Mouse (Mus musculus) erythroid progenitor cell, adult 5-6 weeks (primary cell): Measurements from ENCODE around the gene Cep68. TPM values are rescaled to one million over a fixed set of nuclear protein-coding genes. Genes with fewer than 3 reads are reported as not detected.
"Not testable (repeated sequence)": the region's sequence is repeated elsewhere in the genome, so short reads cannot be mapped to it uniquely, and the experiment has no call there.

Experiments
- ATAC-seq: replicated peaks from 2 replicates; pipeline ENCODE4 v1.8.0; 2016; ENCODE audit warnings: moderate number of reproducible peaks, mild to moderate bottlenecking, moderate TSS enrichment, inconsistent platforms; ENCODE audit not compliant: poor library complexity, low FRiP score, severe bottlenecking
- total RNA-seq, 2 experiments: library from RNA; stranded (forward) in 1 of 2; stranded (reverse) in 1 of 2; fragments of 150-400 nt in 1 of 2; fragments of 186-747, 209-891 nt in 1 of 2; gene quantifications; 2 replicates each; pipeline versions ENCODE4 v1.2.3 to v1.2.4; 2015 to 2017; ENCODE audit warnings: low replicate concordance in 2 of 2

The Cep68 gene
- total RNA-seq, 2 experiments from 2014 or later, result 3.3 to 6.3 TPM

DNA sequence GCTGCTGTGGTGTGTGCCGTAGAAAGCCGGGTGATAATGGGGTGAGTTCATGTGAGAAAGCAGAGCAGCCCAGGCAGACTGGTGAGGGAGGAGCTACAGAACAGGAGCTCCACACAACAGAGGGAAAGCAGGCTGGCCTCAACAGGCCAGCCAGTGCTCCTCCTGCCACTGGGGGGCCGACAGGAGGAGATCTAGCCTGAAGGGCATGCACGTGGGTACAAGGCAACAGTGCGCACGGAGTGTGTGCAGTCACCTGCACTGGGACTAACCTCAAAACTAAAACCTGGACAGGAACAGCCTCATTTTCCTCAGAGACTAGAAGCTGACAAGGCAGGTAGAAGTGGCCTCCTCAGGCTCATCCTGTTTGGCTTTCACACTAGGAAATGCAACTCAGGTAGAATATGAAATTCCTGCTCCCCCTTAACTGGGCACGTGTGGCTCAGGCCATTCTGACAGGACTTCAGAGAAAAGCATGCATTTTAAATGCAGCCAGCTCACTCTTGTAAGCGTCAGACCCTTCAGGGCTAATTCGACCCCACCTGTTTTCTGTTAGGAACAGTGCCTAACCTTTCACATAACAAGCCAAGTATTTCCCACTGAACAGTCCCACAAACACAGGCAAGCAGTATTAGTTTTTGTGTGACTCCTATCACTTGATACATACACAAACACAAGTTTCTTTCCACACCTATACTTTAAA is 5.9 kb downstream of the Cep68 start:
- 0 out of 2 replicates have a peak, but pooled peaks have one; percentile 12 for ATAC-seq

DNA sequence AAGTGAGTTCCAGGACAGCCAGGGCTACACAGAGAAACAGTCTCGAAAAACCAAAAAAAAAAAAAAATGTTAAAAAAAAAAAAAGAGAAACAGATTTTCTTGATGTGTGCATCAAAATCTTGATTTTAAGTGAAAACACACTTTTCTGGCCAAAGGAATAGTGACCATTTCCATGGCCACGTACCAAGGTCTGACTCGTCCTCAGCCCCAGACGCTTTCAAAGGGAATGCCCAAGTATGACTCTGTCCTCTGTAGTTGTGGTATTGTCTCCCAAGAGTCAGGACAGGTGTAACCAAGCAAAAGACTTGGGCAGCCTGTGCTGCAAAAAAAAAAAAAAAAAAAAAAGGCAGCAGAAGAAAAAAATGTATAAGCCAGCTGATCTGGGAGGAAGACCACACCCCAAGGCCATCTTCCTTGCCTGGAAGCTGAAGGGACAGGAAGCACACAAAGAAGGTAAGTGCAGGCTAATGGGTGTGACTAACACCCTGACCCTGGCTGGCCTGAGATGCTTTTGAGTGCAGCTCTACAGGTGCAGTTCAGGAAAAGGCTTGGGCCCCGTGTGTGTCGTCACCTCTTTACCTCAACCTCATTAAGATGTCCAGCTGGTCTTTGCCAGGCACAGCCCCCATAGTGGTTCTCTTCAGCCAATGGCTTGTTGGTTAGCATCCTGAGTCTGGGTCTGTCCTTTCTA is 6.7 kb downstream of the Cep68 start:
- no peak for ATAC-seq

DNA sequence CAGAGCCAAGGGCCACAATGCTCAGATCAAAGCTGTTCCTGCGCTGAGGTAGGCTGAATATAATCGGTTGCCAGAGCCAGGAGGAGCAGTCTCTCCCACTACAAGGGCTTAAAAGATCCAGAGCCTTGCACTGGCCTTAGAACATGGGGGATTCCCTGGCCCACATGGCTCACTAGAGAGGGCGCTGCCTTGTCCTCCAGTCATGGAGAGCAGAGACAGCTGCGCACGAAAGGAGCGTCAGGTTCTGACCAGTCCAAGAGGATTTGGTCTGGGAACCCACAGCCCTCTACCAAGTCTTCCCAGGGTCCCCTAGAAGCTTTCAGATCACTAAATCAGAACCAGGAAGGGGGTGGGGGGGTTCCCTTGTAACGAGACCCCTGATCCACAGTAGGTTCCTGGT is 7.9 kb downstream of the Cep68 start:
- ATAC-seq, result no peak

DNA sequence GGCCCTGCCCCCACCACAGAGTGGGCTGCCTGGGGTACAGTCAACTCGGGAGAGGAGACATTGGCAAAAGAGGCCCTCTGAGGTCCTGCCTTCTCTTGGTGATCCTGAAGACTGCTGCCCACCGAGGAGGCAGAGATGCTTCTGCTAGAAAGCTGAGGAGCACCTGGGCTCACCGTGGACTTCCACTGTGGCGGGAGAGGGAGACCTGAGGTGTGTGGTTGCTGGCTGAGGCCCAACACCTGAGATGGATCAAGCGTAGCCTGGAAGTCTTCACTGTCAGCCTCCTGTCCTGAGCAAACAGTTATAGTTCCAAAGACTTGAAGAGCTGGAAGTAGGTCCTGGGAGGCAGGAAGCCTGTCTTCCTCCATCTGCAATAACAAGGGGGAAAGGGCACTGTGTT is 8.9 kb downstream of the Cep68 start:
- ATAC-seq, result no peak

DNA sequence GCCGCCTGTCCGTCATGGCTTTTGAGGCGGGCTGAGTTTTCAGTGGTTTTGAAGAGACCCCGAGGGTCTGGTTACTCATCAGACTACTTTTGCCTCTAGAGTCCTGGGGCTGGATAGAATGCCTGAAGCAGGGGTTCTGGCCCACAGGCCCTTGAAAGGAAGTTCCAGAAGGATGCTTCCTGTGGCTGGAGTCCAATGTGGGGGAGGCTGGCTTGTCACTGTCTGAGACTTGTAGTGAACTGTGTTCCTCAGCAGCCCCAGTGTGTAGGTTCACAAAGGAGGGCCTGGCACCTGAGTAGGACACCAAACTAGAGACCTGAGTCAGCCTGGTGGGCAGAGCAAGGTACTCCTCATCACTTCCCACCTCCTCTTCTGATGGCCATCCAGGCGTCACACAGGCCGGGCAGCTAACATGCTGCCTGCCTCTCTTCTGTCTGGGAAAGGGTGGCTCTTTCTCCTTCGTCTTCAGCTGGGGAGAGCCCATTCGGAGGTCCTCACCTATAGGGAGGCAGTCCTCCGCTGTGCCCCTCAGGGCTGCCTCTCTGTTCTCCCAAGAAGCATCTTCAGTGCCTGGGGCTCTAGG is 9.9 kb downstream of the Cep68 start:
- no peak for ATAC-seq

DNA sequence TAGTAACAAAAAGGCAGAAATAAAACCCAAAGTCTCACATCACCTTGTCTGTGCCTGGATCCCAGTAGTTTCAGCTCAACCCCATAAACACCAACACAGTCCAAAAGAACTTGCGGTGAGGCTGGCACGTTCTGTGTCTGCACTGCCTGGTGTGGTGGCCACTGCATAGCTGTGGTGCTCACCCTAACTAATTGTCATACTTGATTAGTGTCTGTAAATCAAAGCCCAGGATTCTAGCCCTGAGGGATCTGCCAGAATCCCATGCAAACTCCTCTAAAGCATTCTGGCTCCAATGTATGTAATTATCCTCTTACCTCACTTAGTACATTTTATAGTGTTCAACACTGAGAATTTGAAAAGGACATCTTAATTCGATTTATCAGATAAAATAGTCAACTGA is 11.3 kb downstream of the Cep68 start:
- ATAC-seq, result no peak

DNA sequence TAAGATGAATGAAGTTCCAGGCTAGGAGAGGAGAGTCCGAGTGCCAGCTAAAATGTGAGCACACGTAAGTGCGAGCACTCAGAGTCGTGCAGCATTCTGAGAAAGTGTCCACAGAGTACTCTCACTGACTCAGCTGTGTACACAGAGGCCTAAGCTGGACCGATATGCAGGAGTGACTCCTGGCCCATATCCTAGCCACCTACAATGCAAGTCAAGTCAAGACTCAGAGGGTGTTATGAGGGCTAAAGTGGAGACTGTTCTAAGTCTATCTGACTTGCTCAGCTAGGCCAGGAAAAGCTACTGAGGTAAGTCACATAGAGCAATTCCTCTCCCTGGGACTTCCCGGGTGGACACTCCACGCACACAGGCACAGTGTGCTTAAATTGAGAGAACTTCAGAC is 12.2 kb downstream of the Cep68 start:
- ATAC-seq, result no peak

DNA sequence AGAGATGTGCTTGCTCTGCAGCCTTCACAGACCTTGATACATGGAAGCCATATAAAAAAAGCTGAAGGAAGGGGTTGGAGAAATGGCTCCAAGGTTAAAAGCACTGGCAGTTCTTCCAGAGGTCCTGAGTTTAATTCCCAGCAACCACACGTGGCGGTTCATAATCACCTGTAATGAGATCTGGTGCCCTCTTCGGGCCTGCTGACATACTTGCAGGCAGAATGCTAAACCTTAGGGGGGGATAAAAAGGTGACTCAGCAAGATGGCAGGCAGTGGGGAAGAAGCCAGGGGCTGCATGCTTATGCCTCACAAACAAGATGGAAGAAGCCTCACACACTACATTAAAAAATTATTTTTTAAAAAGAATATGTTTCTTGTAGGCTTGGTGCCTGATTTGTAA is 15.0 kb downstream of the Cep68 start:
- no peak for ATAC-seq

DNA sequence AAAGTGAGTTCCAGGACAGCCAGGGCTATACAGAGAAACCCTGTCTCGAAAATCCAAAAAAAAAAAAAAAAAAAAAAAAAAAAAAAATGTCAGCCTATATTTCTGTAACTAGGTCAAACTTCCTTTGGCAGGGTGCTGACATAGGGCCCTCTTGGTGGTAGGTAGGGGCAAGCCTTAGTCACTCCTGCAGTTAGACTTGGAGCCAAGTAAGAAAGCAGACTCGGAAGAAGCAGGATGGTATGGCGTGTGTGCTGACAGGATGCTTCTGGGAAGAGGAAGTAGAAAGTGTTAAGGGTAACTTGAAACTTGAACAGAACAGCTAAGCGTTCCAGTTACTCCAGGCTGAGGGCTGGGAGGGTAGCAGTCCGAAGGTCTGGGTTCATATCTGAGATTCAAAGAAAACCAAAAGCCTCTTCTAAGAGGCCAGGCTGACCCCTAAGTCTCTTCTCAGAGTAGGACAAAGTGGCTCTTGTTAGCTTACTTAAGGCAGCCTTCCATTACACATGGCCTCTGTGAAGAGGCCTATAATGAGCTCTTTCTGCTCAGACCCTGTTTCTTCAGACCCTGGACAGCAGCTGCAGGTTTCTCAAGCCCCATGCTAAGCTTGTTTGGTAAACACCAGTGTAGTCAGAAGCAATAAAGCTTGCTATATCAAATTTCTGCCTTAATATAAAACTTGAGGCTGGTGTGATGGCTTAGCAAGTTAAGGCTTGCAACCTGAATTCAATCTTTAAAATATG is 17.0 kb downstream of the Cep68 start:
- ATAC-seq, result no peak

DNA sequence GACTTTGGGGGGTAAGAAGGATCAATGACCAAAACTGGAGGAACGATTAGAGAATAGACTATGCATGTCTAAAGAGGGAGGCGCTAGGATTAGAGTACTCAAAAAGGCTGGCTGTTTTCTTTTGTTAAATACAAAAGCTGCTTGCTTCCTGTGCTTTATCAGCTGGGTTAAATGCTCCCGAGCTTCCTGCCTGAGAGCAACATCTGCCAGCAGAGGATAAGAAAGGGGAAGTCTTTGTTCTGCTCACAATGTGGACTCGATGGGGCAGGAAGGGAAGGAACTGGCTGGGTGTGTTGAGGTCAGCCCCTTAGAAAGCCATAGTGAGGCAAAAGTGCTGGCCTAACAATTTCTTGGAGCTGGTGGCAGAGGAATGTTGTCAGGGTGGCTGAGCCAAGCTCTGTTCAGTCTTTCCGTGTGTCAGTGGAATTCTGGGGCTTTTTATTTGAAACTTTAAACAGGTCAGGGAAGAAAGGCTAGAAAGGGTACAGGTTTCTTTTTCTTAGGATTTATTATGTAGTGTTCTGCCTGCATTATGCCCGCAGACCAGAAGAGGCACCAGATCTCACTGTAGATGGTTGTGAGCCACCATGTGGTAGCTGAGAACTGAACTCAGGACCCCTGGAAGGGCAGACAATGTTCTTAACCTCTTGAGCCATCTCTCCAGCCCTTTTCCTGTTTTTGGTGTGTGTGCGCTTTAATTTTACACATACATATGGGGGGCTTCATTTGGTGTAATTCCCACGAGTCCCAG is 17.9 kb downstream of the Cep68 start:
- no peak for ATAC-seq

DNA sequence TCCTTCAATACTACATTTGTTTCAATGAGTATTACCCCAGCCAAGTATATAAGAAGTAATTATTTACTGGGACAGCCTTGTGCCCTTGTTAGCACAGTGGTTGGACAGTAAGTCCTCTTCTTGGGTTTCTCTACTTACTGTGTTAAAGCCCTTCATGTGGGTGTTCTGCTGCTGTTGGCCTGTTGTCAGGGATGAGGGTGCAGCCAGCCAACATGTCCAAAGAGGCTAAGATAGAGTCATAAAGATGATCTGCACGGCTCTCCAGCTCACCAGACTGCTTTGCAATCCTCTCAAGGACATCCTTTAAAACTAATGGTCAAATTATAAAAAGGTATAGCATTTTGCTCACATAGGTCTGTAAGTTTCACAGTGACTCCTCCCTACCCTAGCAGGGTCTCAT is 18.9 kb downstream of the Cep68 start:
- no peak for ATAC-seq

DNA sequence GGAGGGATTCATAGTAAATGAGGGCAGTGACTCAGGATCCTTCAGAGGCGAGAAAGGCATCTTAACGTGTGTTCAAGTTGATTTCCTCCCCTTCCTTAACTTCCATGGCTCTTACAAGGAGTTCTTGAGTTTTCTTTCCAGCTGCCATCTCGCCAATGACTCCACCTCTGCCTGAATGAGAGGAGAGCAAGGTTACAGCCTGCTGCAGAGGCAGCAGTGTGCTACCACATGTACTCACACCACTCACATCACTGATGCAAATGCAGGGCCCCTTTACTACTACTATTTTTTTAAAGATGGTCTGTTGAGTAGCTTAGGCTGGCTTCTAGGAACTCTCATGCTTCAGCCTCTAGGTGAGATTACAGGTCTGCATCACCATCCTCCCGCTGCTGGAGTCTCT is 19.9 kb downstream of the Cep68 start:
- no peak for ATAC-seq

DNA sequence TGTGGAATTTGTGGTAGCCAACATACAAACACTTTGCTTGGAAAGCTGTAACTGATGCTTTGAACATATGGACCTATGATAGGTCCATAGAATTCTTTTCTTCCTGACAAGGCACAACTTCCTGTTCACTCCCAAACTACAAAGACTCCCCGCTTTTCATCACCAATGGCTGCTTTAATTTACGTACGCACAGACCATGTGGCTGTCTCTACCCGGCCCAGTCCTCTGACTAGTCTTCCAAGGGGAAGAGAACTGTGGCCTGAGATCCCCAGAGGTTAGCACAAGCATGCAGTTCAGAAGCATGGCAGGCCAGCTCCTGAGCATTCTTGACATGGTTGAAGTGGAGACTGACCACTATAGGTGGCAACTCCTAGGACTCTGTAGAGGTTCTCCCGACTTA is 20.6 kb downstream of the Cep68 start:
- no peak for ATAC-seq

DNA sequence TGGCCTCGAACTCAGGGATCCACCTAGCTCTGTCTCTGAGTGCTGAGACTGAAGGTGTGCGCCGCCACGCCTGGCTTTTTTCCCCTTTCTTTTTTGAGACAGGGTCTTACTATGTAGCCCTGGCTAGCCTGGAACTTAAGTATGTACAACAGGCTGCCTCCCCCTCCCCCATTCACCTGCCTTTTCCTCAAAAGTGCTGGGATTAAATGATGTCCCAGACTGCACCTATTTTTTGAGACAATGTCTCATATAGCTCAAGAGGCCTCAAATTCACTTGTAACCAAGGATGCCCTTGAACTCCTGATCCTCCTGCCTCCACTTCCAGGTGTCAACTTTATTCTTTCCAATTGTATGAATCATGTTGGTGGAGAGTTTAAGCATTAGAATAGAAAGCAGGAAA is 23.3 kb downstream of the Cep68 start:
- no peak for ATAC-seq

DNA sequence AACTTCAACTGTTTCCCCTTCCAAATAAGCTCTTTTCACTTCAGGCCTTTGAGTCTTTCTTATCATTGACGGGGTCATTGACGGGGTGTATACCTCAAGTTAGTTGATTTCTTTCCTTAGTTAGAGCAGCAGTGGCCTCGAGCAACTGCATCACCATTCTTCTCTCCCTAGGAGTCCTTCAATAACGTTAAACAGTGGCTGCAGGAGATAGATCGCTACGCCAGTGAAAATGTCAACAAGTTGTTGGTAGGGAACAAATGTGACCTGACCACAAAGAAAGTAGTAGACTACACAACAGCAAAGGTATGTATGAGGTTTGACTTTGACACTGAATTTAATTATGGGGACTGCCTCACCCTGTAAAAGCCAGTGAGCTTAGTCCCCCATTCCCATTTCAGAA is 25.0 kb downstream of the Cep68 start:
- ATAC-seq, result no peak

DNA sequence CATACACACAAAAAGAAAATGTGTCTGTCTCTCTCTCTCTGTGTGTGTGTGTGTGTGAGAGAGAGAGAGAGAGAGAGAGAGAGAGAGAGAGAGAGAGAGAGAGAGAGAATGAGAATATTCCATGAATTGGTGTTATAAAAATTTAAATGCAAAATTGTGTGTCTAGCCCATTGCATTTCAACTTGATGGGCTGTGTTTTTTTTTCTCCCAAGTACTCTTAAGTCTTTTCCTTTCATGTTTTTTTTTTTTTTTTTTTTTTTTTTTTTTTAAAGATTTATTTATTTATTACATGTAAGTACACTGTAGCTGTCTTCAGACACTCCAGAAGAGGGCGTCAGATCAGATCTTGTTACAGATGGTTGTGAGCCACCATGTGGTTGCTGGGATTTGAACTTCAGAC is 27.6 kb downstream of the Cep68 start:
- not testable (repeated sequence) for ATAC-seq

DNA sequence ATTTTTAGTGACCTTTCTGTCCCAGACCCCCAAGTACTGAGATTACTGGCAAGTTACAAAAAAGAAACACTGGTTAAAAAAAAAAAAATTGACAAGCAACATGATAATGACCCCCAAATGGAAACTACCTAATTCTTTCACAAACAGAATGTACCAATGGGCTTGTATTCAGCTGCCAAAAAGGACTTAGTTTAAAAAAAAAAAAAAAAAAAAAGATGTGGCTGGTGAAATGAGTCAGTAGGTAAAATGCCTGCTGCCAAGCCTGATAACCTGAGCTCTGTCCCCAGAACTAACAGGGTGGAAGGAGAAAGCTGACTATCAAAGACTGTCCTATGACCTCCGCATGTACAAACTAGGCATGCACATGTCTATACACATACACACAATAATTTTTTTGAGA is 32.0 kb downstream of the Cep68 start:
- ATAC-seq, result no peak

DNA sequence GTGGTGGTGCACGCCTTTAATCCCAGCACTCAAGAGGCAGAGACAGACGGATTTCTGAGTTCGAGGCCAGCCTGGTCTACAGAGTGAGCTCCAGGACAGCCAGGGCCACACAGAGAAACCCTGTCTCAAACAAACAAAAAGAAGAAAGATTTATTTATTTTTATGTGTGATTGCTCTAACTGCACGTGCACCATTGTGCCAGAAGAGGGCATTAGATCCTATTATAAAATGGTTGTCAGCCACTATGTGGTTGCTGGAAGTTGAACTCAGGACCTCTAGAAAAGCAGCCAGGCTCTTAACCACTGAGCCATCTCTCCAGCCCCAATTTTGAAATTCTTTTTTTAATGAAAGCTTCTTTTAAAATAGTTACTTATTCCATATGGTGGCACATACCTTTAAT is 32.8 kb downstream of the Cep68 start:
- no peak for ATAC-seq

DNA sequence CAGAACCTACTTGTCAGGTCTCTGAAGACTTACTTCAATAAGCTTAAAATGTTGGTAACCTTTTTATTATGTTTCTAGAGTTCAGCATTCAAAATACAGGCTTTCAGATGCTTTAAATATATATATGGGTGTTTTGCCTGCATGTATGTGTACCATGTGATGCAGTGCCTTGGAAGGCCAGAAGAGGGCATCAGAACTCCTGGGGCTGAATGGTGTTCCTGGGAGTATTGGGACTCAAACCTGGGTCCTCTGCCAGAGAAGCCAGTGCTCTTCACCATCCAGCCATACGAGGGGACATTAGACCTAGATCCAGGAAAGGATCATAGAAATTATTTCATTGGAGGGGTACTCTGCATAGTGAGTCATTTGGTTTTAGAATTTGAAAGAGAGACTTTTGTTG is 34.5 kb downstream of the Cep68 start:
- ATAC-seq, result peak; percentile 68; the same call in 1 of the 2 replicates

DNA sequence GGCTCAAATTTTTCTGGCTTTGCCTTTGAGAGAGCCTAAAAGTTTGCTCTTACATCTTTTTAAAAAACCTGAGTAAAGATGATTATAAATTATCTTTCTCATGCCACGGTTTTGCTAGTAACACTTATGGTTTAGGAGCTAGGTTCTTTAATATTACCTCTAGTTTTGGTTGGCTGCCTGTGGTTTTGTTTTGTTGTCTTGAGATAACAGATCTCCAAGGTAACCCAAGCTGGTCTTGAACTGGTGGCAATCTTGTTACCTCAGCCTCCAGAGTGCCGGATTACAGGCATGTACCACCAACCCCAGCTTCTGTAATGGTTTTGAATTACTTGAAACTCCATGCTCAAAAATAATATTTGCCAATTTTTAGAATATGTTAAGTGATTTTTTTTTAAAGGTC is 37.4 kb downstream of the Cep68 start:
- no peak for ATAC-seq
